Mouse (Mus musculus) liver, embryonic 11.5 days (tissue): ENCODE results near the gene Mamdc4. TPM values are rescaled to one million over a fixed set of nuclear protein-coding genes. Genes with fewer than 3 reads are reported as not detected.
A peak's percentile ranks its signal among the peaks of the same experiment; 100 is the strongest.
"Not testable (repeated sequence)": the region's sequence is repeated elsewhere in the genome, so short reads cannot be mapped to it uniquely, and the experiment has no call there.

ENCODE experiments used
- ATAC-seq: fragments of 200-750 bp; cut with Nextera tagmentation; replicated peaks from 2 replicates; pipeline ENCODE4 v1.8.0; 2017; ENCODE audit warnings: moderate number of reproducible peaks, mild to moderate bottlenecking, moderate TSS enrichment, moderate library complexity; ENCODE audit not compliant: low FRiP score
- DNase-seq: peaks from one replicate; pipeline ENCODE4 v3.0.0-alpha.2; 2017; ENCODE audit warnings: low spot score
- H3K27ac ChIP-seq: fragments of 300-500 bp; sonication (generic); 2 replicates; pipeline ENCODE4 v1.5.1; 2014; ENCODE audit warnings: mild to moderate bottlenecking, low read depth, low read length, control low read depth
- H3K27me3 ChIP-seq: fragments of 300-500 bp; sonication (generic); replicated peaks from 2 replicates; pipeline ENCODE4 v1.6.1; 2014; ENCODE audit warnings: low read length, mixed read lengths; ENCODE audit not compliant: control insufficient read depth, insufficient read depth
- H3K36me3 ChIP-seq: fragments of 300-500 bp; sonication (generic); 2 replicates; pipeline ENCODE4 v1.6.1; 2014; ENCODE audit warnings: mild to moderate bottlenecking, low read length, moderate library complexity, mixed read lengths; ENCODE audit not compliant: control insufficient read depth, insufficient read depth
- H3K4me1 ChIP-seq: fragments of 300-500 bp; sonication (generic); replicated peaks from 2 replicates; pipeline ENCODE4 v1.6.1; 2014; ENCODE audit warnings: low read length, mixed read lengths; ENCODE audit not compliant: control insufficient read depth, insufficient read depth
- H3K4me2 ChIP-seq: fragments of 300-500 bp; sonication (generic); 2 replicates; pipeline ENCODE4 v1.6.1; 2014; ENCODE audit warnings: mild to moderate bottlenecking, control low read depth, moderate library complexity
- H3K4me3 ChIP-seq: fragments of 300-500 bp; sonication (generic); 2 replicates; pipeline ENCODE4 v1.5.1; 2014; ENCODE audit warnings: low read depth, low read length, control low read depth
- H3K9ac ChIP-seq: fragments of 300-500 bp; sonication (generic); 2 replicates; pipeline ENCODE4 v1.6.1; 2014; ENCODE audit warnings: low read depth, low read length, control low read depth
- H3K9me3 ChIP-seq: fragments of 300-500 bp; sonication (generic); 2 replicates; pipeline ENCODE4 v1.6.1; 2016; ENCODE audit warnings: low read length, inconsistent platforms, mixed read lengths; ENCODE audit not compliant: control insufficient read depth
- WGBS: fragments of 180-500 bp; shearing (Covaris S2); extraction: QIAGEN DNeasy Blood & Tissue Kit; methylation state at CpG from one replicate; pipeline ENCODE4 v1.1.7; 2014; 5-methylcytosine and 5-hydroxymethylcytosine counted together
- polyA plus RNA-seq: library from polyadenylated mRNA; unstranded; fragments of >200 nt; fragmentation: Nextera tagmentation; extraction: Ambion mirVana; gene quantifications from 2 replicates; pipeline ENCODE4 v1.2.1, GENCODE M21; 2014

The Mamdc4 gene
- polyA plus RNA-seq, 1 experiment from 2014 or later, result 1.3 TPM

DNA sequence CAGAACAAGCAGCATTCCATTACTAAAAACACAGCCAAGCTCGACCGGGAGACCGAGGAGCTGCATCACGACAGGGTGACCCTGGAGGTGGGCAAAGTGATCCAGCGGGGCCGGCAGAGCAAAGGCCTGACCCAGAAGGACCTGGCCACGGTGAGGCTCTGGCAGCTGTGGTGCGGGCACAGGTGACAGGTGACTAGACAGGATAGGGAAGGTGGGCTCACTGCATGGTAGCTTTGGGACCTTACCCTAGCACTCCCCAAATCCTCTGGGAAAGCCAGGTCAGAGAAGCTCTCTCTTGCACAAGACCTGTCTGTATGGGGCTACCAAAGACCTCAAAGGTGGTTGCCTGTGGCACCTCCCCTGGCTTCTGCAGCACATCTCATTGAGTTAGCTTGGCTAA is 14.1 kb downstream of the Mamdc4 start:
- no peak for DNase-seq
- Histone ChIP-seq H3K9ac (no peak overlapping the region), H3K27ac (no peak overlapping the region), H3K27me3 (no peaks in the 10 kb centered on the region), H3K36me3 (peaks cover 40% of the 10 kb centered on the region), H3K4me2 (no peak overlapping the region), H3K4me3 (no peak overlapping the region), H3K9me3 (no peaks in the 10 kb centered on the region), H3K4me1 (peaks cover 17% of the 10 kb centered on the region)
- 92% methylated on average over 8 of the region's 8 CpGs for WGBS
- no peak for ATAC-seq

DNA sequence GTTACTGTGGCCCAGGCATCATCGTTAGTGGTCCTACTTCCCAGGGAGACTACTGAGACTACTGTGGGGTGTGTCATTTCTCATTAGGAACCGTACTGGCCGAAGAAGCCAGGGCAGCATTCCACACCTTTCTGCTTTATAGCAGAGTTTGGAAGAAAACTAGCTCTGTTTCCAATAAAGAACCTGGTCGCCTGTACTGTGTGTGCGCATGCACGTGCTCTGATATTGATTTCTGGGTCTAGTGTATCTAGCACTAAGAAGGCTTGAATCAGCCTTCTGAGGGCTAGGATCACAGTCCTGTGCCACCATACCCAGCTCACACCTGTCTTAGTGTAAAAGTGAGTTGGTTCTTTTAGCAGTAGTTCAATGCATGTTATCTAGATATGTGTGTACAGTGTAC is 15.9 kb downstream of the Mamdc4 start:
- peaks cover 17% of the 10 kb centered on the region for H3K4me1 ChIP-seq
- peak overlapping the region; percentile 74 for H3K4me3 ChIP-seq
- no peaks in the 10 kb centered on the region for H3K27me3 ChIP-seq
- no peaks in the 10 kb centered on the region for H3K9me3 ChIP-seq
- peaks cover 29% of the 10 kb centered on the region for H3K36me3 ChIP-seq
- DNase-seq (no peak), ATAC-seq (no peak)
- H3K4me2 ChIP-seq, result peak overlapping the region; percentile 95
- no peak overlapping the region for H3K27ac ChIP-seq
- H3K9ac ChIP-seq, result peak overlapping the region; percentile 73
- WGBS, result 72% methylated on average over 6 of the region's 6 CpGs

DNA sequence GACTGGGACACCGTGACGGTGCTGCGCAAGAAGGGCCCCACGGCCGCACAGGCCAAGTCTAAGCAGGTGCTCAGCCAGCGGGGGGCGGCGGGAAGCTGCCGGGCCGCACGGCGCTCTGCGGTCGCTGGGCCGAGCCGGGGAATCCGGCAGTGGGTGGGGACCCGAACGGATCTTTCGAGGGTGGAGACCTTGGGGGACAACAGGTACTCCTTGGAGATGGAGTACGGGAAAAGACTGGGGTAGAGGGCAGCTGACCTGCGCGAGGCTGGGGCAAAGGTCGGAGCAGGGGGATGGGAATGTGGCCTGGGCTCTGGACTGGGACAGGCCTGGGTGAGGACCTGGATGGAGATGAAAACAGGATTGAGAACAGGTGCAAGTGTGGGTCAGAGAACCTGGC is 16.7 kb downstream of the Mamdc4 start:
- under 1% methylated on average over 24 of the region's 24 CpGs for WGBS
- ATAC-seq (peak; percentile 52), DNase-seq (no peak)
- Histone ChIP-seq H3K27me3 (no peaks in the 10 kb centered on the region), H3K4me3 (peak overlapping the region; percentile 74), H3K36me3 (peaks cover 23% of the 10 kb centered on the region), H3K9me3 (no peaks in the 10 kb centered on the region), H3K4me1 (peaks cover 17% of the 10 kb centered on the region), H3K27ac (peak overlapping the region; percentile 44), H3K4me2 (peak overlapping the region; percentile 95), H3K9ac (peak overlapping the region; percentile 73)

DNA sequence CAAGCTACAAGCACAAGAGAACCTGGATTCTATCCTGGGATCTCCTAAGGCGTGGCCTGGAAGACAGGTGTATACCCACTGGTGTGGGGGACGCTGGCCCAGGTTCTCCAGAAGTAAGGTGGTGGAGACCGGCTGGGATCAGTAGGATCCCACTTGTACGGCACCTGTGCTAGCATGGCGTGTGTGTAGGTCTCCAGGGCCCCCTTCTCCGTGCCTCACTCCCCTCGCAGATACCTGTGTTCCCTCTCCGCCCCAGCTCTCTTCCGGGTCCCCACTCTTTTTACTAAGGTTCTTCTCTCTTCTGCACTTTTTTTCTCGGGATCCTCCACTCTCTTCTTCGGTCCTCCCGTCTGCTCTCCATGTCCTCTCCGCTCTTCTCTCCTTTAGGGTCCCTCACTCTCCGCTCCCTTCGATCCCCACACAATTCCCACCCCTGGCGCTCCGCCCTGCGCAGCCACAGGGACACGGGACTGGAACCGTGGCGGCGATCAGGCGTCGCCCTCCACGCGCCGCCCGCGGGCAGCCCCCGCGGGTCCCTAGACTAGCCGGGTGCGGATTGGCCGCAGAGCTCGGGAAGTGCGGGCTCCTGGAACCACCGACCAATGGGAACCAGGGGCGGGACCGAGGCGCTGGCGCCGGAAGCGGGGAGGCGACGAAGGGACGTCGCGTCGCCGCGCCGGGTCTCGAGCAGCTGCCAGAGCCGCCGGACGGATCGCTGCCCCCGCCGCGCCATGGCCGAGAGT is 17.3 kb downstream of the Mamdc4 start, which contains the start of gene Edf1:
Edf1 (plus strand) TSS at position 627 of the 743 bp plus-strand sequence.
- Histone ChIP-seq H3K36me3 (peaks cover 19% of the 10 kb centered on the region), H3K9ac (peak within 1 kb of the TSS; percentile 86), H3K27ac (peak within 1 kb of the TSS; percentile 65), H3K4me3 (peak within 1 kb of the TSS; percentile 74), H3K4me1 (peaks cover 17% of the 10 kb centered on the region), H3K4me2 (peak within 1 kb of the TSS; percentile 95), H3K9me3 (no peaks in the 10 kb centered on the region), H3K27me3 (no peaks in the 10 kb centered on the region)
- WGBS, result under 1% methylated on average over 61 of the region's 61 CpGs
- ATAC-seq (peak; percentile 98), DNase-seq (peak; percentile 92)

DNA sequence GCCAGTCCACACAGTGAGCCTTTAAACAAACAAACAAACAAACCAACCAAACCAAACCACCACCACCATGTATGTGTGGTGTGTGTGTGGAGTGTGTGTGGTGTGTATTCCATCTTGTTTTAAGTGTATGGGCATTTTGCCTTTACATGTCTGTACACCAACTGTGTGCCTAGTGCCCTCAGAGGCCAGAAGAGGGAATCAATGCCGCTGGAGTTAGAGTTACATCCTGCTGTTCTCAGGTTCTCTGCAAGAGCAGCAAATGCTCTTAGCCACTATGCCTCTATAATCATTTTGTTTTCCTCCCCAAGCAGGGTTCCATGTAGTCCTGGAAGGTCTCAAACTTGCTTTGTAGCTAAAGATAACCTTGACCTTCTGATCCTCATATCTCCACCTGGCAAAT is 18.3 kb downstream of the Mamdc4 start:
- no peak overlapping the region for H3K4me3 ChIP-seq
- no peaks in the 10 kb centered on the region for H3K9me3 ChIP-seq
- WGBS, result 52% methylated on average over 1 of the region's 1 CpGs
- H3K9ac ChIP-seq, result no peak overlapping the region
- no peak overlapping the region for H3K27ac ChIP-seq
- H3K36me3 ChIP-seq, result peaks cover 10% of the 10 kb centered on the region
- H3K4me2 ChIP-seq, result no peak overlapping the region; the same call in 1 of the 2 replicates
- no peak for ATAC-seq
- DNase-seq, result no peak
- H3K27me3 ChIP-seq, result no peaks in the 10 kb centered on the region
- peaks cover 17% of the 10 kb centered on the region for H3K4me1 ChIP-seq

DNA sequence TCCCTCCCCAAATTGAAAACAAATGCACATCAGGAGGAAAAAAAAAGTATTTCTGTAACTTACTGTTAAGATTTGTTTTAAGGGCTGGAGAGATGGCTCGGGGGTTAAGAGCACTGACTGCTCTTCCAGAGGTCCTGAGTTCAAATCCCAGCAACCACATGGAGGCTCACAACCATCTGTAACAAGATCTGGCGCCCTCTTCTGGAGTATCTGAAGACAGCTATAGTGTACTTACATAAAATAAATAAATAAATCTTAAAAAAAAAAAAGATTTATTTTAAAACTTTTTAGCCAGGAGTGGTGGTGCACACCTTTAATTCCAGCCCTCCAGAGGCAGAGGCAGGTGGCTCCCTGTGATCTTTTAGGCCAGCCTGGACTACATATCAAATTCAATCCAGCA is 19.2 kb downstream of the Mamdc4 start:
- H3K4me2 ChIP-seq, DNase-seq, H3K27ac ChIP-seq, H3K36me3 ChIP-seq, H3K9ac ChIP-seq, ATAC-seq, H3K4me3 ChIP-seq, H3K9me3 ChIP-seq, H3K27me3 ChIP-seq: not testable (repeated sequence)
- peaks cover 17% of the 10 kb centered on the region for H3K4me1 ChIP-seq
- WGBS, result 50% methylated on average over 2 of the region's 2 CpGs

DNA sequence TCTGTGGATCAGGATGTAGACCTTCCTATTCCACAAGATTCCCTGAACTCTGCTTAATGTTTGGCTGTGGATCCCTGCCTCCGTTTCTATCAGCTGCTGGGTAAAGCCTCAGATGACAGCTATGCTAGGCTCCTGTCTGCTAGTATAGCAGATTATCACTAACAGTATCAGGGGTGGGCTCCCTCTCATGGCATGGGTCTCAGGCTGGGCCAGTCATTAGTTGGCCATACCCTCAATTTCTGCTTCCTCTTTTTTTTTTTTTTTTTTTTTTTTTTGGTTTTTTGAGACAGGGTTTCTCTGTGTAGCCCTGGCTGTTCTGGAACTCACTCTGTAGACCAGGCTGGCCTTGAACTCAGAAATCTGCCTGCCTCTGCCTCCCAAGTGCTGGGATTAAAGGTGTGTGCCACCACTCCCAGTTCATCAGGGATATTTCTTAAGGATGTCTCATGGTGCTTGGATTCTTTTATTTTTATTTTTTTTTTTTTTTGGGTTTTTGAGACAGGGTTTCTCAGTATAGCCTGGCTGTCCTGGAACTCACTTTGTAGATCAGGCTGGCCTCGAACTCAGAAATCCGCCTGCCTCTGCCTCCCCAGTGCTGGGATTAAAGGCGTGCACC is 21.4 kb downstream of the Mamdc4 start:
- H3K27me3 ChIP-seq, H3K9ac ChIP-seq, ATAC-seq, H3K27ac ChIP-seq, H3K4me3 ChIP-seq, H3K4me1 ChIP-seq, H3K36me3 ChIP-seq, H3K4me2 ChIP-seq, H3K9me3 ChIP-seq, DNase-seq: not testable (repeated sequence)
- 79% methylated on average over 4 of the region's 4 CpGs for WGBS

DNA sequence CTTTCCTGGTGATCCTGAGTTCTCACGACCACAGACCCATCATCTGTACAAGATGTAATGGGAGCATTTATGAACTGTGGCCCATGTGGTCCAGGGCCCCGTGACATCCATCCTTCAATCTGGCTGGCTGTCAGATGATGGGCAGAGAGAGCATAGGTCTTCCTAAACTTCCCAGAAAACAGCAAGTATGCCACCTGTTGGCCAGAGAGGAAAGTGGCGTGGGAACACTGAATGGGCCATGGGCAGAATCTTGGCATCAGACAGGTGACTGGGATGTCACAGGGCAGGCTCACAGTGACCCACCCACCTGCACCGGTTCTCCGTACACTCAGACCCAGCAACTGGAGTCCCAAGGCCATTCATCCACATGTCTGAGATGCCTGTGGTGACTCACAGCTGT is 23.5 kb downstream of the Mamdc4 start:
- no peaks in the 10 kb centered on the region; the same call in 1 of the 2 replicates for H3K4me1 ChIP-seq
- H3K4me3 ChIP-seq, result no peak overlapping the region
- DNase-seq (no peak), ATAC-seq (no peak)
- H3K9me3 ChIP-seq, result no peaks in the 10 kb centered on the region
- H3K36me3 ChIP-seq, result no peaks in the 10 kb centered on the region
- H3K9ac ChIP-seq, result no peak overlapping the region
- H3K4me2 ChIP-seq, result no peak overlapping the region
- no peak overlapping the region for H3K27ac ChIP-seq
- no peaks in the 10 kb centered on the region for H3K27me3 ChIP-seq
- WGBS, result 30% methylated on average over 5 of the region's 5 CpGs
